7 mouse cellular contexts compared by ENCODE assay signal in genomic region chr17:27629249-27630020, GRCm38 (mm10). TPM values are rescaled to one million over a fixed set of nuclear protein-coding genes. Genes with fewer than 3 reads are reported as not detected.
DNase-seq lines count a peak whose midpoint lies in the region; ATAC-seq lines count a peak whose summit lies in the region.

No protein-coding gene starts in this region.

- ATAC-seq in frontal cortex, adult (ENCODE audit: low TSS enrichment): peak; percentile 62; the same call in 1 of the 2 replicates
- peak; percentile 69 for ATAC-seq in inflammation-experienced regulatory T-cells, adult 6 months
- ATAC-seq in megakaryocyte, adult 5-6 weeks (ENCODE audit: poor library complexity, severe bottlenecking): peak; percentile 87

- peak; percentile 72 for DNase-seq in T-cell, adult 2 months (ENCODE audit: low spot score)
- peak; percentile 82 for DNase-seq in cerebellum, adult 8-10 months
- peak; percentile 61 to 62 for DNase-seq in left cerebral cortex, adult 8-10 months (ENCODE audit: low spot score in 2 of 2)
- peak; percentile 74 for DNase-seq in skeletal muscle tissue, adult 2 months (ENCODE audit: low read depth, low spot score)

RNA-seq across cellular contexts. Expression of gene RPS10-NUDT3, which starts 5.6 kb away (rescaled TPM):
- not detected for polyA plus RNA-seq in inflammation-experienced regulatory T-cells, adult 6 months (2017; shearing (Covaris generic))
- 1 to 10 TPM in 1 of 4 experiments, not detected in 3; 2.0 TPM for total RNA-seq in left cerebral cortex, adult 8-10 months (2022)
- total RNA-seq in megakaryocyte, adult 5-6 weeks (2015): not detected in 2 replicates
- total RNA-seq in megakaryocyte, adult 5-6 weeks (2017): not detected in 2 replicates

RNA-seq across cellular contexts. Expression of gene Nudt3, which starts 6.1 kb away (rescaled TPM):
- 10 to 100 TPM; 28.1 to 42.5 (median 32.0) TPM for polyA plus RNA-seq in inflammation-experienced regulatory T-cells, adult 6 months (2017; shearing (Covaris generic))
- total RNA-seq in left cerebral cortex, adult 8-10 months (2022): 100 to 1,000 TPM; 583 to 634 (median 585) TPM
- total RNA-seq in megakaryocyte, adult 5-6 weeks (2015): 32.3 and 32.9 TPM in 2 replicates
- 91.6 and 93.8 TPM in 2 replicates for total RNA-seq in megakaryocyte, adult 5-6 weeks (2017)

RNA-seq across cellular contexts. Expression of gene Rps10, which starts 7.0 kb away (rescaled TPM):
- polyA plus RNA-seq in inflammation-experienced regulatory T-cells, adult 6 months (2017; shearing (Covaris generic)): 1,000 to 10,000 TPM; 1,299 to 2,086 (median 1,613) TPM
- 100 to 1,000 TPM; 424 to 529 (median 492) TPM for total RNA-seq in left cerebral cortex, adult 8-10 months (2022)
- 1,486 and 1,560 TPM in 2 replicates for total RNA-seq in megakaryocyte, adult 5-6 weeks (2015)
- 1,634 and 1,837 TPM in 2 replicates for total RNA-seq in megakaryocyte, adult 5-6 weeks (2017)

RNA-seq across cellular contexts. Expression of gene Pacsin1, which starts 25.9 kb away (rescaled TPM):
- polyA plus RNA-seq in inflammation-experienced regulatory T-cells, adult 6 months (2017; shearing (Covaris generic)): 10 to 100 TPM; 12.2 to 49.0 (median 34.4) TPM
- 100 to 1,000 TPM; 377 to 404 (median 391) TPM for total RNA-seq in left cerebral cortex, adult 8-10 months (2022)
- total RNA-seq in megakaryocyte, adult 5-6 weeks (2015): 0.87 and 1.2 TPM in 2 replicates
- total RNA-seq in megakaryocyte, adult 5-6 weeks (2017): 0.44 and 0.61 TPM in 2 replicates

Comparison
In these comparisons a context has a peak if more than half of its experiments do, and no peak if none do; other contexts are left out.
1. Peak in every context shown above with its lines: DNase-seq and ATAC-seq.
2. RNA of gene Nudt3, which starts 6.1 kb away (total RNA-seq): 583 to 634 TPM in left cerebral cortex, adult 8-10 months; 32.3 to 93.8 TPM in megakaryocyte, adult 5-6 weeks; every median in the first group is over 4 times any median in the second.